18 mouse cellular contexts compared by ENCODE assay signal in genomic region chr2:32217656-32218055, GRCm38 (mm10). TPM values are rescaled to one million over a fixed set of nuclear protein-coding genes. Genes with fewer than 3 reads are reported as not detected.
A peak's percentile ranks its signal among the peaks of the same experiment; 100 is the strongest.
DNase-seq lines count a peak whose midpoint lies in the region; TF ChIP-seq lines count a peak whose summit lies in the region.
"Had no signal": no experiment of that assay in that cellular context is flagged by ENCODE, and none has a peak within 500 bp of the region (broad histone marks: within the 10 kb centered on the region; RNA-seq: fewer than 3 reads in every experiment).

No protein-coding gene starts in this region.

- TF ChIP-seq CTCF in cerebellum, adult 2 months (IDR thresholded peaks at IDR 0.05; ENCODE audit: borderline replicate concordance, insufficient read depth, low read depth, low read length), result no peak
- no peak for TF ChIP-seq CTCF in left cerebral cortex, adult 2 months (IDR thresholded peaks at IDR 0.05)

- no peaks in the 10 kb centered on the region for H3K27me3 ChIP-seq in cerebellum, adult 2 months (ENCODE audit: control insufficient read depth, insufficient read depth, low read length)
- H3K27me3 ChIP-seq: CH12.LX; embryonic facial prominence, embryonic 13.5 days; forebrain, embryonic 12.5 days; hindbrain, embryonic 13.5 days had no signal

- H3K27ac ChIP-seq in cerebellum, adult 2 months (ENCODE audit: insufficient read depth, low read length), result peak overlapping the region; percentile 90
- H3K27ac ChIP-seq in left cerebral cortex, adult 2 months, result 0 out of 2 replicates have a peak overlapping the region, but pooled peaks have one; percentile 1
- H3K27ac ChIP-seq: embryonic facial prominence, embryonic 13.5 days; forebrain, embryonic 12.5 days; hindbrain, embryonic 13.5 days; hindbrain, postnatal 0 days had no signal

- peaks cover 46% of the 10 kb centered on the region for H3K4me1 ChIP-seq in cerebellum, adult 2 months (ENCODE audit: control insufficient read depth, insufficient read depth, low read length)
- H3K4me1 ChIP-seq: embryonic facial prominence, embryonic 13.5 days; forebrain, embryonic 12.5 days had no signal

- 36% methylated on average over 8 of the region's 8 CpGs for WGBS in cerebellum, adult 2 months

- no peak for DNase-seq in cerebellum, adult 2 months
- DNase-seq in cerebellum, postnatal 25 days, result no peak
- DNase-seq in left cerebral cortex, adult 2 months (ENCODE audit: extremely low spot score in 1 of 2, low spot score in 2 of 2), result no peak
- no peak for DNase-seq in left cerebral cortex, adult 9 months (ENCODE audit: low spot score in 2 of 2)
- DNase-seq in Muller cell, postnatal 12 days (ENCODE audit: inconsistent ontology term), result peak; percentile 73
- DNase-seq in heart, postnatal 4 days, result no peak
- no peak for DNase-seq in ovary, postnatal 36 days (ENCODE audit: low spot score)
- DNase-seq: cerebellum, adult 8-10 months; gastrocnemius, postnatal 36 days; heart, adult 11 months; heart, postnatal 10 days; kidney, adult 11 months; kidney, adult 9 months had no signal

- intact Hi-C loops in left cerebral cortex, adult 2 months (cut with DNase I), result no loop called here

- TF ChIP-seq POLR2A in cerebellum, adult 2 months (IDR thresholded peaks at IDR 0.05; ENCODE audit: borderline replicate concordance, insufficient read depth, low read length), result no peak

- H3K4me3 ChIP-seq in cerebellum, adult 2 months (replicated peaks; ENCODE audit: insufficient read depth, low read depth, low read length), result no peak overlapping the region
- no peak overlapping the region for H3K4me3 ChIP-seq in left cerebral cortex, adult 2 months
- H3K4me3 ChIP-seq: embryonic facial prominence, embryonic 13.5 days; forebrain, embryonic 12.5 days; hindbrain, embryonic 13.5 days had no signal

RNA-seq across cellular contexts. Expression of gene Pomt1, which starts 18.7 kb away (rescaled TPM):
- polyA plus RNA-seq in cerebellum, adult 2 months (2012; rRNA removed), result 23.1 and 23.9 TPM in 2 replicates
- total RNA-seq in left cerebral cortex, adult 2 months (2021), result 10 to 100 TPM; 23.7 to 25.3 TPM
- 10 to 100 TPM; 18.0 to 19.1 TPM for total RNA-seq in heart, postnatal 4 days (2021)

RNA-seq across cellular contexts. Expression of gene Uck1, which starts 42.3 kb away (rescaled TPM):
- 72.0 and 74.4 TPM in 2 replicates for polyA plus RNA-seq in cerebellum, adult 2 months (2012; rRNA removed)
- total RNA-seq in left cerebral cortex, adult 2 months (2021), result 10 to 100 TPM; 45.9 to 47.1 TPM
- 10 to 100 TPM; 25.3 to 29.7 TPM for total RNA-seq in heart, postnatal 4 days (2021)
